Mouse (Mus musculus) naive thymus-derived CD4-positive, alpha-beta T cell, adult 2 months (primary cell): ENCODE data around the gene Ier2.
"Not testable (repeated sequence)": the region's sequence is repeated elsewhere in the genome, so short reads cannot be mapped to it uniquely, and the experiment has no call there.

Experiments used
- DNase-seq: peaks from one replicate; pipeline ENCODE4 v3.0.0-alpha.2; 2011; ENCODE audit warnings: low read depth

The Ier2 gene

DNA sequence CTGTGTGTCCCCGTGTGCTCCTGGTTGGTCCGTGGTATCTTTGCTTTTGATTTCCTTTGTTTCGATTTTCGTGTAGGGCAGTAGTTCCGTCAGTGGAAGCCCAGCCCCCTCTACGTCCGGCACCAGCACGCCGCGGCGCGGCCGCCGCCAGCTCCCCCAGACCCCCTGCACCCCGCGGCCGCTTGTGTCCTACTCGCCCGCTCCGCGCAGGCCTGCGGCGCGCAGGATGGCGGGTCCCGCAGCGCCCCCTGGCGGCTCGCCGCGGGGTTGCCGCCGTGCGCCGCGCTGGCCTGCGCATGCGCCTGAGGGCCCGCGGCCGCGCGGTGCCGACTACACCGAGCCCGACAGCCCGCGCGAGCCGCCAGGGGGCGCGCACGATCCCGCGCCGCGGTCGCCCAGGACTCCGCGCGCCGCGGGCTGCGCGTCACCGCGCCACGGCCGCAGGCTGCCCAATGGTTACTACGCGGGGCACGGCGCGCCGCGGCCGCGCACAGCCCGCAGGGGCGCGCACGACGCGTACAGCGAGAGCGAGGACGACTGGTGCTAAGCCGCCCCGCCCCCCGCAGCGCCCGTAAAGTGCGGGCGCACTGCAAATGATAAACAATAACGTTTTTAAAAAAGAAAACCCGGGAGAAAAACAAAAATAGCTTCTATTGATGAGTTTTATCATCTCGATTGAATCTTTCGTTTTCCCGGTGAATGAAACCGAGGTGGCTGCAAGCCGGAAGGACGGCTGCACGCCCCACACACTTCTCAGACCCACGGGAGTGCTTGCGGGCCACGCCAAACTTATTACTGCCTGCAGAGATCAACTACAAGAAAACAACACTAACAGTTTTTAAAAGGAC, 23.3 kb downstream of the Ier2 start:
- peak; percentile 96 for DNase-seq

DNA sequence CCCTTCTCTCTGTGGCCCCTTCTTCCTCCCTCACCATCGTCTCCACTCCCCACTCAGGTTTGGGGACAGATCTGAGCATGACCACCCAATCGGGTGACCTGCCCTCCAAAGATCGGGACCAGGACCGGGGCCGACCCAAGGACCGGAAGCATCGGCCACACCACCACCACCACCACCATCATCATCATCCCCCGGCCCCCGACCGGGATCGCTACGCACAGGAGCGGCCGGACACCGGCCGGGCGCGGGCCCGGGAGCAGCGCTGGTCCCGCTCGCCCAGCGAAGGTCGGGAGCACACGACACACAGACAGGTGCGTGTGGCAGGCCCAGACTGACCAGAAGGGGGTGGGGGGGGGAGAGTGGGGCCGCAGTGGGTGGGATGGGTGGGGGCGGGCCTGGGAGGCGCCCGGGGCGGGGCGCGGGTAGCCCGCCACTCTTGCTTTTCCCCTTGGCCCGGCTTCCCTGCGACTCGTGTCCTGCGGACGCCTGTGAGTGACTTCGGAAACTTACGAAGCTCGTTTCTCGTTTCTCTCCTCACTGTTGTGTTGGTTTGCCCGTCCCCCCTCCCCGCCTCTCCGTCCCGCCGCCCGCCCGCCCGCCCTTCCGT, 24.0 kb downstream of the Ier2 start:
- DNase-seq: no peak

DNA sequence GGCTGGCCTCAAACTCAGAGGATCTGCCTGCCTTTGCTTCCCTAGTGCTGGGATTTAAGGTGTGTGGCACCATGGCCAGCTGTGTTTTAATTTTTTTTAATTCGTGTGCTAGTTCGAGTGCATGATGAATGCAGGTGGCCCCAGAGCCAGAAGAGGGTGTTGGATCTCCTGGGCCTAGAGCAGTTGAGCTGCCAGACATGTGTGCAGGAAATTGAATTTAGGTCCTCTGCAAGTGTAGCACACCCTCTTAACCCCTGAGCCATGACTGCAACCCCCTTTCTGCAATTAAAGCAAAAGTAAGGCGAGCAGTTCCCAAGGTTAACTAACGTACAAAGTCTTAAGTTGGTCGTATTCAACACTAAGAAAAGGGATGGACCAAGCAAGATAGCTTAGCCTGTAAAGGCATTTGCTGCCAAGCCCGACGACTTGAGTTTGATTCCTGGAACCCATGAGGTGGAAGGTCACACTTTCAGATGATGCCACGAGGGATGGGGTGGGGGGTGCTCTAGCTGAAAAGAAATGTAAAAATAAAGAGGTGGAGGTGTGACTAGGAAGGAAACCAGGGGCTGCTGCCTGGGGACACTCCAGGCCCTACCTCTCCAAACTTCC, 24.6 kb downstream of the Ier2 start:
- peak; percentile 52 for DNase-seq

DNA sequence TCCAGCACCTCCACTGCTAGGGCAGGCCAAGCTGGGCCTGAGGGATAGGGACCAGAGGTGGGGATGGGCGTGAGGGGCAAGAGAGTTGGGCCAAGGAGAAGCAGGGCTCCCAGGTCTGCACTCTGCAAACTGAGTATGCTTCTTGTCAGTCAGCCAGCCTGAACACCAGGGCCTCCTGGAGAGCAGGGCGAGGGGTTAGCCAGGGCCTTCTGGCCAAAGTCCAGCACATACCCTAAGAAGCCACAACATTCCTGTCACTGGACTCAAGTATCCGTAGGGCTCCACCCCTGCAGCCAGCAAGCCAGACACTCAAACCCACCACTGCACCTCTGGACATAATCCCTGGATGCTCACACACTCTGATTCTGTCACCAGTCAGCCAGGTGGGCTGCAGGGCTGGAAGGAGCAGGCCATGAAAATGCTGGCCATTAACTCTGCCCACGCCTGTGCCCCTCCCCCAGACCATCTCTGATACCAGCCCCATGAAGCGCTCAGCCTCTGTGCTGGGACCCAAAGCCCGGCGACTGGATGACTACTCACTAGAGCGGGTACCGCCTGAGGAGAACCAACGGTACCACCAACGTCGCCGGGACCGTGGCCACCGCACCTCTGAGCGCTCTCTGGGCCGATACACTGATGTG, 26.5 kb downstream of the Ier2 start:
- no peak for DNase-seq

DNA sequence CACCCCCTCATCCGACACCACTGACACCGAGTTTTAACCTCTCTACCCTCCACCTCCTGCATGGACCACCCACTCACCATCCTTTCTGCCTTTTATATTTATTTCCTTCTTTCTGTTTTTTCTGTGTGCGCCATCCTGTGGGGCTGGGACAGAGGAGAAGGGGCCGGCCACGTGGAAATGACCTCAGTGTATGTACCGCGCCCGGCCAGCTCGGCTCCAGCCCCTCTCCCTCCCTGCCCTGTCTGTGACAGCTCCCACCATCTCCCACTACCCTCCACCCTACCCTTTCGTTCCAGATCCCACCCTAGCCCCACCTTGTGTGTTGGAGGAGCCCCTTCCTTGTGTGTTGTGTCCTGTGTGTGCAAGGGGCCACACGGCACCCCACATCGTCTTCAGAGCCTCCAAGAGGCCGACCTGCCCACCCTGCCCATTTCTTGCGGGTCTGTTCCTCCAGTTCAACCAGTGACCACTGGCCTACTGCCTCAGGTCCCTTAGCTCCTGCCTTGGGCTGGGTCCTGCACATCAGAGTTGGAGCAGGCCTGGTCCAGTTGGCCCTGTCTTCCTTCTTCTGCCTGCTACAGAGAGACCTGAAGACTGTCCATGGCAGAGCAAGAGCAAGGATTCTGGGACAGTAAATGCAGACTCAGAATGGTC, 27.1 kb downstream of the Ier2 start:
- DNase-seq: no peak

DNA sequence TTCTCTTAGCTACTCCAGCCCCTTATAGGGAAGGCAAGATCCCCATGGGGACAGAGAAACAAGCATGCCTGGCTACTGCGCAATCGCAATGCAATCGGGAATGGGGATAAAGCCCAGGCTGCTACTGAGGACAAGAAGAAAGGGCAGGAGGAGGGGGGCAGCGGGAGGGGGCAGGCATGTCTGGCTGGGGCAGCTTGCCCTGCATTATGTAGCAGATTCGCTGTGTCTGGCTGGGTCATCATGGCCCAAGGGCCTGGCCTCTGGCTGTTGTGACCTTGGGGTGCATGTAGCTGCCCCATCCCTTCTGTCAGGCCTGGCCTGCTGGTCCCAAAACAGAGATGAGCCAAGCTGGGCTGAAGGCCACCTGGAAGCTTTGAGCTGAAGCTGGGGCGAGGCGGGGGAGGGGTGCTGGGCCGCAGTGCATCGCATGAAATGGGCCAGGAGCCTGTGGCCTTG, 27.8 kb downstream of the Ier2 start:
- no peak for DNase-seq

DNA sequence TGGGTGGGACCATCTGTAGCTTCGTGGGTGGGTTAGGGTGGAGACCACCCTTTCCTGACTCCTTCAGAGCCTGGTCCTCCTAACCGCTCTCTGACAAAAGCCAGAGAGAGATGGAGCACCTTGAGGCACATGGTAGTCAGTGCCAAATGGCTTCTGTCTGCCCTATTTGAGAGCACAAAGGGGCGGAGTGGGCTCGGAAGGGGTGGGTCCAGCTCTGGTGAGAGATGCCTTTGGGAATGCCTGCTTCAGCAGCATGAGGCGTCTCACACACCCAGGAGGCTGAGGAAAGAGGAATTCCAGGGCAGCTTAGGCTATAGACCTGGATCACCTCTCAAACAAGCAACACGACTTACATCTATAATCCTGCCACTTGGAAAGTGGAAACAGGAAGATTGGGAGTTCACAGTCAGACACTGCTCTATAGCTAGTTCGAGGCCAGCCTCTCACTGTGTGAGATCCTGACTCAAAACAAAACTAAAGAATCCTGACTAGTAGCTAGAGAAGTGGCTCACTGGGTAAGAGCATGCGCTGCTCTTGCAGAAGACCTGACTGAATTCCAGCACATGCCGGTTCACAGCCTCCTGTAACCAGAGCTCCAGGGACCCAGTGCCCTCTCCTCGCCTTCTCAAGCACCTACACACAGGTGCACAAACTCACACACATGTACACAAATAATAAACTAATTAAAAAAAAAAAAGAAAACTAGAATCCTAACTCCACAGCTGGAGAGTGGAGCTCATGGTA, 28.6 kb downstream of the Ier2 start:
- DNase-seq: no peak

DNA sequence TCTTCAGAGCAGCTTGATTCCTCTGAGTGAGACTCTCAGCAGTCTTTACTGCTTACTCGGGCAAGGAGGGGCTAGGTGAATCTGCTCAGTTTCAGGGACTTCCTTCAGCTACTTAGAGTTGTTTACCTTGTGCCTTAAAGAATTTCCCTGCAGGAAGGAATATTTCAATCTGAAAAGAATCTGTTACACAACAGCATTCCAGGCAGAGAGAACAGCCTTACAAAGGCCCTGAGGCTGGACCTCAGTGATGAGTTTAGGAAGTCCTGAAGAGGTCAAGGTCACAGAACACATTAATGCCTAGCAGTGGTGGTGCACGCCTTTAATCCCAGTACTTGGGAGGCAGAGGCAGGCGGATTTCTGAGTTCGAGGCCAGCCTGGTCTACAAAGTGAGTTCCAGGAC, 30.8 kb downstream of the Ier2 start:
- DNase-seq: no peak

DNA sequence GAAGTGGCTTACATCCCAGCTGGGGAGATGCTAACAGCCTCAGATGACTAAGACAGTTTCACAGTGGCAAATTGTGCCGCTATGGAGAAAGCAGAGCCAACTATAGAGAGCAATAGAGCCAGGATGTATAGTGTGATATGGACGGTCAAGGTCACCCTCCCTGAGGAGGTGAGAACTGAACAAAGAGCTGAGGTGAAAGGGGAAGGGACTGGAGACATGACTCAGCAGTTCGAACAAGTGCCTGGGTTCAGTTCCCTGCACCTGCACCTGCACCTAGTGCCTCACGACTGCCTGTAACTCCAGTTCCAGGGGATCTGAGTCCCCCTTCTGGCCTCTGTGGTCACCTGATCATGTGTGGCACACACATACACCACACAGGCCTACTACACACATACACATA, 32.5 kb downstream of the Ier2 start:
- no peak for DNase-seq

DNA sequence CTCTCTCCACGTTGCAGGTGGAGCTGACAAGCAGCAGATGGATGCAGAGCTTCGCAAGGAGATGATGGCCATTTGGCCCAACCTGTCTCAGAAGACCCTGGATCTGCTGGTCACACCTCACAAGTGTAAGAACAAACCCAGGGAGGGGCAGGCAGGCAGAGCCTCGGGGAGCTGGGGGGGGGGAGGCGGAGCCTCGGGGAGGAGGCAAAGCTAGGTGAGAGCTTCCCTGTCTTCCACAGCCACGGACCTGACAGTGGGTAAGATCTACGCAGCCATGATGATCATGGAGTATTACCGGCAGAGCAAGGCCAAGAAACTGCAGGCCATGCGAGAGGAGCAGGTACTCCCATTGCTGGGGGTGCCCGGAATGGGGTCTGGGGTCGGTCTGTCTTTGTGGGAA, 33.1 kb downstream of the Ier2 start:
- no peak for DNase-seq

DNA sequence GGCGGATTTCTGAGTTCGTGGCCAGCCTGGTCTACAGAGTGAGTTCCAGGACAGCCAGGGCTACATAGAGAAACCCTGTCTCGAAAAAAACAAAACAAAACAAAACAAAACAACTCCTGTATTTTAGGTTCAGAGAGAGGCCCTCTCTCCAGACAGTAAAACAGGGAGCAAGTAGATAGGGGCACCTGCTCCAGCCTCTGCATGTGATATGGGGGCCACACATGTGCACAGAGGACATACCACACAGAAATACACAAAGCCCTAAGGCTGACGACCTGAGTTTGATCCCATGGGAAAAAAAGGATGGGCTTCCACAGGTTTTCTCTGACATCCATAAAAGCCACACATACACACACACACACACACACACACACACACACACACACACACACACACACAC, 39.2 kb downstream of the Ier2 start:
- DNase-seq: not testable (repeated sequence)

DNA sequence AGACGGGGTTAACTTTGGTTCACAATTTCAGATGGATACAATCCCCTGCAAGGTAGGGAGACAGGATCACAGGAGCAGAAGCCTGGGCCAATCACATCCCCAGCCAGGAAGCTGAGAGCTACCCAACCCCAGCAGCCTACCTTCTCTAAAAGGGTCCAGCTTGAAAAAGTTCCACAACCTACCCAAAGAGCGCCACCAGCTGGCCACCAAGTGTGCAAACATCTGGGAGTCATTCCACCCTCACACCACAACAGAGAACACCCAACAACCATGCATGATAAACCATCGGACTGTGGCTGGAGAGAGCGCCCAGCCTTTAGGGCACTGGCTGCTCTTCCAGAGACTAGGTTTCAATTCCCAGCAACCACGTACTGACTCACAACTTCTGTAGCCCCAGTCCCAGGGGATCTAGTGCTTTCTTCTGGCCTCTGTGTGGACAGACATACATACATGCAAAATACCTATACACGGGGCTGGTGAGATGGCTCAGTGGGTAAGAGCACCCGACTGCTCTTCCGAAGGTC, 41.5 kb downstream of the Ier2 start:
- no peak for DNase-seq

DNA sequence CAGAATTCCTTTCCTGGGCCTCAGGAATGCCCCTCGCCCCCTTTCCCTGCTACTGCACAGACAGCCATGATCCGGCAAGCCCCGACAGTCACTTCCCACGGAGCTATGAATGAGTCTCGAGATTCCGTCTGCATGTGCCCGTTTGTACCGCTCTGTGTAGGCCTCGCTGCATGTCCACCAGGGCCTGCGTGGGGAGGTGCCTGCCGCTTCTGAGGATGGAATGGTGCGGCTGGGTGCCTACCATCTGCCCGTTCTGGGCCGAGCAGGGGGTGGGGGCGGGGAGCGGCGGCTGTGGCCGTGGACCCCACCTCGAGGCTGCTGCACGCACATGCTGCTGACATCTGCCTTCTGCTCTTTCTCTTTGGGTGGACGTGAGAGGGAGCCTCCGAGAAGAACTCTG, 45.6 kb downstream of the Ier2 start:
- DNase-seq: no peak

DNA sequence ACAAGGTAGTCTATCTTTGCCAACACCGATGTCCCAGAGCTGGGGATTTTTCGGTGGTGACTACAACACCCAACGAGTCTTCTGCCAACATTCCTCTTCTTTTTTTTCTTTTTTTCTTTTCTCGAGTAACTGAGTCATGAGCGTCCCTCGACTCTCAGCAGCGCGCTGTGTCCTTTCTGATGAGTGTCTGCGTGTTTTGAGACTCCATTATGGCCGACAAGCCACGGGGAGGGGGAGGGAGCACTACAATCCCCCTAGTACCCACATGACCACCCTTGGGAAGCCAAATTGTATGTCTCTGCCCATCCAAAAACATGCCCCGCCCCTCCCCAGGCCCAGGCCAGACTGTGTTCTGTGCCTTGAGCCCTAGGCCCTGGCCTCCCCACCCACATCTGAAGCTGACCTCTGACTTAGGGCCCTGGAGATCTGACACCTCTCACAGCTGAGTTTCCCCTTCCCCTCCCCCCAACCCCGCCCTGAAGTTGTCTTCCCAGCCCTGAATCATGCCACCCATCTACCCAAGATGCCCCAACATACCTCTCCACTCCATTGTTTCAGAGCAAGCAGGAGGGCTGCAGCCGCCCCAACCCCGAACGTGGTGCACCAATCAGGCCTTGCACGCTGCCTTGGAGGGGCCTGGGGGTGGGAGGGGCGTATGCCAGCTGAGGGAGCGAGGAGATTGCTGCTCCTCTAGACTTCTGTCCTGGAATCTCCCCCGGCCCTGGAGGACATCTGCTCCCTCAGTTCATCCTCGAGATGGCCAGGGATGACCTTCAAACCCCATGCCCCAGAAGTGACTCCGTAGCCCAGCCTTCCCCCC, 46.8 kb downstream of the Ier2 start:
- DNase-seq: no peak

DNA sequence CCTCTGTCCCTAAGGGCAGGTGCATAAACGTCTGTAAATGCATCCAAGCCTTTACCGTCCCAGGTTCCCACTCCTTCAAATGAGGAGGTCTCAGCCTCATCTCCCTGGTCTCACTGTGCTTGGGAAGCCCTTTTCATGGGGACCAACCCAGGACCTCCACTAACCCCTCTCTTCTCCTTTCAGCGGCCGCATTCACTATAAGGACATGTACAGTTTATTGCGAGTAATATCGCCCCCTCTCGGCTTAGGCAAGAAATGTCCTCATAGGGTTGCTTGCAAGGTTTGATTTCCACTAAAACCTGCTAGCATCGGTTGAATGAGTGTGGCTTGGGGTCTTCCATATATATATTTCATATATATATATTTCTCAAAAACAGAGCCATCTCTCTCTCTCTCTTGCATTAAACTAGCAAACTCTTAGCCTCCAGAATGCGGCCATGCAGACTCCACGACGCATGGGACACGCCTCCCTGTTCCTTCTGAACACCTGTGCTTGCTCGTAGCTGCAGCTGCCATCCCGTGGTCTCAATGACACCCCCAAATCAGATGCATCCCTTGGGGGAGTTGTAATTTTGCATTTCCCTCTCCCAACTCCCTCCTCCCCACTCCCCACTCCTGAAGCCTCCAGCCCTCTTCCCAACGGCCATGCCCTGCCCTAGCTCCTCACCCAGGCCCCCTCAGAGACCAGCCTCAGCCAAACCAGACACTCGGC, 48.0 kb downstream of the Ier2 start:
- DNase-seq: peak; percentile 68
